Mouse (Mus musculus): ENCODE data around the gene Msi2. TPM values are rescaled to one million over a fixed set of nuclear protein-coding genes. Genes with fewer than 3 reads are reported as not detected.

The Msi2 gene
- total and polyA plus RNA-seq, 2 experiments from 2014 or later = 26.9 to 133 TPM

DNA sequence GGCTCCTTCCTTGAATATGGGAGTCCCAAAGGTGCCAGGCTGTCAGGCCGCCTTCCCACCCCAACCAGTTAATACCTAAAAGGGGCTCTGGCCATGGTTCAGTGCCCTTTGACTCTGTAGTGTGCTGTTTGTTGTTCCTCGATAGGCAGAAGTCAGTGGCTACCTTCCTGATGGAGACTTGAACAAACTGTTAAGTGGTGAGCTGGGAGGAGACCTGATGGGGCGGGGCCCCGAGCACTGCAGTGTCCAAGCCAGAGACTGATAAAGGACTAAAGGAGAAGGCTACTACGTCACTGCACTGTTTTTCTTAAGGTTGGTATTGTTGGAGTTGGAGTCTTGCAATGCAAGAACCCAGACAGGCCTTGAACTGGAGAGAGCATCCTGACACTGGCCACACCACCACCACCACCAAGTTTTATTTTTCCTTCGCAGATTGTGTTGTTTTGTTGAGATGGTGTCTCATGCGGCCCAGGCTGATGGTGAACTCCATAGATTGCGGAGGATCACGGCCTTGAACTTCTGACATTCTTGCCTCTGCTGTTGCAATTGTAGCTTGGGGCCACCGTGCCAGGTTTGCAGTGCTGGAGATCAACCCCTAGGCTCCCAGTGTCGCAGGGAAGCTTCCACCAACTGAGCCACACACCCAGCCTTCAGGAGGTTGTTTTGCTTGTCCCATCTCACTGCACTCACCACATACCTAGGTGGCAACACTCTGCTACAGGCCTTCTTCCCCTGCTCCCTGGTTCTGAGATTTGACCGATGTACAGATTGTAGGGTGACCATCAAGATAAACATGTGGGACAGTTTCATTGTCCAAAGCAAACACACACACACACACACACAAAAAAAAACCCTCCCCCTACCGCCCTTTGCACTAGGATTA is 2.2 kb upstream of the Msi2 start:
- Histone ChIP-seq H3K9ac (replicated peaks; ENCODE audit: low read length, poor library complexity, severe bottlenecking) (no peak overlapping the region), H3K36me3 (ENCODE audit: insufficient read depth, low read length) (no peaks in the 10 kb centered on the region), H3K27me3 (ENCODE audit: insufficient read depth, low read length) (no peaks in the 10 kb centered on the region), H3K4me3 (ENCODE audit: low read depth, low read length) (no peak overlapping the region), H3K4me2 (ENCODE audit: low read depth, low read length, poor library complexity, severe bottlenecking) (no peak overlapping the region), H3K27ac (ENCODE audit: low read depth, low read length) (no peak overlapping the region), H3K4me1 (ENCODE audit: insufficient read depth, low read length) (no peaks in the 10 kb centered on the region; the same call in 1 of the 2 replicates), H3K9me3 (ENCODE audit: low read length) (no peaks in the 10 kb centered on the region)
- ATAC-seq (ENCODE audit: low FRiP score) (no peak), DNase-seq (ENCODE audit: low spot score) (no peak)
- WGBS = 71% methylated on average over 13 of the region's 13 CpGs
- no peak for TF ChIP-seq CTCF (IDR thresholded peaks at IDR 0.05)

- no peaks in the 10 kb centered on the region for H3K27me3 ChIP-seq (ENCODE audit: insufficient read depth, low read length)
- no peaks in the 10 kb centered on the region for H3K36me3 ChIP-seq (ENCODE audit: insufficient read depth, low read length)
- H3K27ac ChIP-seq (ENCODE audit: low read depth, low read length) = 0 out of 2 replicates have a peak overlapping the region, but pooled peaks have one; percentile 18
- no peak for DNase-seq (ENCODE audit: low spot score)
- H3K9ac ChIP-seq (replicated peaks; ENCODE audit: low read length, poor library complexity, severe bottlenecking) = no peak overlapping the region
- no peaks in the 10 kb centered on the region for H3K9me3 ChIP-seq (ENCODE audit: low read length)
- H3K4me3 ChIP-seq (ENCODE audit: low read depth, low read length) = peak overlapping the region; percentile 79; the same call in 1 of the 2 replicates
- ATAC-seq (ENCODE audit: low FRiP score) = no peak
- WGBS = 34% methylated on average over 3 of the region's 3 CpGs
- no peaks in the 10 kb centered on the region; the same call in 1 of the 2 replicates for H3K4me1 ChIP-seq (ENCODE audit: insufficient read depth, low read length)
- H3K4me2 ChIP-seq (ENCODE audit: low read depth, low read length, poor library complexity, severe bottlenecking) = peak overlapping the region; percentile 78
- TF ChIP-seq CTCF (IDR thresholded peaks at IDR 0.05) = no peak
These were observed 1.3 kb upstream of the Msi2 start for GRCm38 (mm10) chr11:88719601-88720000.

GRCm38 (mm10) chr11:88718766-88719595 is 668 bp upstream of the Msi2 start:
- H3K36me3 ChIP-seq (ENCODE audit: insufficient read depth, low read length) = no peaks in the 10 kb centered on the region
- no peaks in the 10 kb centered on the region; the same call in 1 of the 2 replicates for H3K4me1 ChIP-seq (ENCODE audit: insufficient read depth, low read length)
- peak overlapping the region; percentile 78 for H3K9ac ChIP-seq (replicated peaks; ENCODE audit: low read length, poor library complexity, severe bottlenecking)
- peak overlapping the region; percentile 79 for H3K4me3 ChIP-seq (ENCODE audit: low read depth, low read length)
- DNase-seq (ENCODE audit: low spot score) = no peak
- H3K9me3 ChIP-seq (ENCODE audit: low read length) = no peaks in the 10 kb centered on the region
- TF ChIP-seq CTCF (IDR thresholded peaks at IDR 0.05) = no peak
- H3K27me3 ChIP-seq (ENCODE audit: insufficient read depth, low read length) = no peaks in the 10 kb centered on the region
- no peak; the same call in none of the 2 replicates for ATAC-seq (ENCODE audit: low FRiP score)
- peak overlapping the region; percentile 86 for H3K27ac ChIP-seq (ENCODE audit: low read depth, low read length)
- H3K4me2 ChIP-seq (ENCODE audit: low read depth, low read length, poor library complexity, severe bottlenecking) = peak overlapping the region; percentile 78
- 3% methylated on average over 38 of the region's 38 CpGs for WGBS

DNA sequence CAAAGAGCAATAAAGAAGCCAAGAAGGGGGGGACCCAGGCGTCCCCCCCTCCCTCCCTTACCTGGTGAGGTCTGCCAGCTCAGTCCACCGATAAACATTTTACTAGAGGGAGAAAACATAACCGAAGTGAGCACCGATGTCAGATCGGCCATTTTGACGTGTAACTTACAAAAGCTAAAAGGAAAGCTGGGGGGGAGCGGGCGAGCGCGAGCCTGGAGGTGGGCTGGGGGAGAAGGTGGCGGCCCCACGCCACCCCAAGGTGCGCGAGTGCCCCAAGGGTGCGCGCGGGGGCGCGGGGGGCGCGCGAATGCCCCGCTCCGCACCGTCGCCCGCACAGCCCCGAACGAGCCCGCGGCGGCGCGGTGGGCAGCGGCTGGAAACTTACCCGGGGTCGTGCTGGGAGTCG is 666 bp downstream of the Msi2 start:
- no peak for TF ChIP-seq CTCF (IDR thresholded peaks at IDR 0.05)
- H3K9me3 ChIP-seq (ENCODE audit: low read length) = no peaks in the 10 kb centered on the region
- H3K4me2 ChIP-seq (ENCODE audit: low read depth, low read length, poor library complexity, severe bottlenecking) = peak overlapping the region; percentile 78
- no peaks in the 10 kb centered on the region; the same call in 1 of the 2 replicates for H3K4me1 ChIP-seq (ENCODE audit: insufficient read depth, low read length)
- DNase-seq (ENCODE audit: low spot score) (no peak), ATAC-seq (ENCODE audit: low FRiP score) (peak; percentile 21)
- H3K27me3 ChIP-seq (ENCODE audit: insufficient read depth, low read length) = no peaks in the 10 kb centered on the region
- 2% methylated on average over 33 of the region's 38 CpGs for WGBS
- H3K9ac ChIP-seq (replicated peaks; ENCODE audit: low read length, poor library complexity, severe bottlenecking) = peak overlapping the region; percentile 78
- peak overlapping the region; percentile 79 for H3K4me3 ChIP-seq (ENCODE audit: low read depth, low read length)
- no peaks in the 10 kb centered on the region for H3K36me3 ChIP-seq (ENCODE audit: insufficient read depth, low read length)
- H3K27ac ChIP-seq (ENCODE audit: low read depth, low read length) = peak overlapping the region; percentile 86

- H3K4me3 ChIP-seq (ENCODE audit: low read depth, low read length) = peak overlapping the region; percentile 79
- WGBS = under 1% methylated on average over 19 of the region's 19 CpGs
- peak overlapping the region; percentile 86 for H3K27ac ChIP-seq (ENCODE audit: low read depth, low read length)
- no peak for DNase-seq (ENCODE audit: low spot score)
- no peaks in the 10 kb centered on the region for H3K9me3 ChIP-seq (ENCODE audit: low read length)
- H3K9ac ChIP-seq (replicated peaks; ENCODE audit: low read length, poor library complexity, severe bottlenecking) = peak overlapping the region; percentile 78
- no peak for TF ChIP-seq CTCF (IDR thresholded peaks at IDR 0.05)
- H3K27me3 ChIP-seq (ENCODE audit: insufficient read depth, low read length) = no peaks in the 10 kb centered on the region
- peak overlapping the region; percentile 78 for H3K4me2 ChIP-seq (ENCODE audit: low read depth, low read length, poor library complexity, severe bottlenecking)
- no peaks in the 10 kb centered on the region; the same call in 1 of the 2 replicates for H3K4me1 ChIP-seq (ENCODE audit: insufficient read depth, low read length)
- no peak for ATAC-seq (ENCODE audit: low FRiP score)
- H3K36me3 ChIP-seq (ENCODE audit: insufficient read depth, low read length) = peaks cover 2% of the 10 kb centered on the region; the same call in 1 of the 2 replicates
These were observed 1.2 kb downstream of the Msi2 start for GRCm38 (mm10) chr11:88717016-88717643.
